Mouse (Mus musculus) stomach, embryonic 15.5 days (tissue): Measurements from ENCODE around the gene Vac14. TPM values are rescaled to one million over a fixed set of nuclear protein-coding genes. Genes with fewer than 3 reads are reported as not detected.
A peak's percentile ranks its signal among the peaks of the same experiment; 100 is the strongest.

Experiments used
- ATAC-seq: fragments of 200-750 bp; cut with Nextera tagmentation; 2 replicates; pipeline ENCODE4 v1.8.0; 2017; ENCODE audit warnings: low read depth, moderate number of reproducible peaks, moderate TSS enrichment; ENCODE audit not compliant: insufficient read depth, low FRiP score
- H3K27ac ChIP-seq: fragments of 300-500 bp; sonication (generic); 2 replicates; pipeline ENCODE4 v1.5.1; 2015; ENCODE audit warnings: mild to moderate bottlenecking, inconsistent platforms
- H3K27me3 ChIP-seq: fragments of 300-500 bp; sonication (generic); replicated peaks from 2 replicates; pipeline ENCODE4 v1.6.1; 2015; ENCODE audit warnings: inconsistent platforms
- H3K36me3 ChIP-seq: fragments of 300-500 bp; sonication (generic); 2 replicates; pipeline ENCODE4 v1.6.1; 2015; ENCODE audit warnings: inconsistent platforms
- H3K4me1 ChIP-seq: fragments of 300-500 bp; sonication (generic); 2 replicates; pipeline ENCODE4 v1.6.1; 2015; ENCODE audit warnings: inconsistent platforms
- H3K4me2 ChIP-seq: fragments of 300-500 bp; sonication (generic); 2 replicates; pipeline ENCODE4 v1.6.1; 2015; ENCODE audit warnings: mild to moderate bottlenecking, inconsistent platforms
- H3K4me3 ChIP-seq: fragments of 300-500 bp; sonication (generic); replicated peaks from 2 replicates; pipeline ENCODE4 v1.5.1; 2015; ENCODE audit warnings: inconsistent platforms
- H3K9ac ChIP-seq: fragments of 300-500 bp; sonication (generic); 2 replicates; pipeline ENCODE4 v1.6.1; 2015; ENCODE audit warnings: inconsistent platforms
- H3K9me3 ChIP-seq: fragments of 300-500 bp; sonication (generic); 2 replicates; pipeline ENCODE4 v1.6.1; 2016; ENCODE audit warnings: inconsistent platforms
- WGBS: fragments of 180-500 bp; shearing (Covaris S2); methylation state at CpG from one replicate; pipeline ENCODE4 v1.1.7; 2015; 5-methylcytosine and 5-hydroxymethylcytosine counted together
- polyA plus RNA-seq: library from polyadenylated mRNA; unstranded; fragments of >200 nt; fragmentation: Nextera tagmentation; extraction: Ambion mirVana; gene quantifications from 2 replicates; pipeline ENCODE4 v1.2.1, GENCODE M21; 2015

The Vac14 gene
- polyA plus RNA-seq, 1 experiment from 2014 or later = 16.4 TPM

GRCm38 (mm10) chr8:110740629-110741175 is 122.3 kb downstream of the Vac14 start:
- H3K4me2 ChIP-seq = no peak overlapping the region
- no peak for ATAC-seq
- H3K36me3 ChIP-seq = peaks cover 36% of the 10 kb centered on the region
- no peaks in the 10 kb centered on the region for H3K9me3 ChIP-seq
- H3K27me3 ChIP-seq = no peaks in the 10 kb centered on the region
- H3K9ac ChIP-seq = no peak overlapping the region
- no peak overlapping the region for H3K27ac ChIP-seq
- no peak overlapping the region for H3K4me3 ChIP-seq
- H3K4me1 ChIP-seq = no peaks in the 10 kb centered on the region
- WGBS = 82% methylated on average over 5 of the region's 5 CpGs

- H3K4me2 ChIP-seq = no peak overlapping the region
- no peaks in the 10 kb centered on the region for H3K27me3 ChIP-seq
- H3K9me3 ChIP-seq = no peaks in the 10 kb centered on the region
- H3K4me3 ChIP-seq = no peak overlapping the region
- H3K36me3 ChIP-seq = peaks cover 28% of the 10 kb centered on the region
- no peaks in the 10 kb centered on the region for H3K4me1 ChIP-seq
- no peak for ATAC-seq
- no peak overlapping the region for H3K27ac ChIP-seq
- WGBS = 77% methylated on average over 15 of the region's 15 CpGs
- H3K9ac ChIP-seq = no peak overlapping the region
These were observed 123.5 kb downstream of the Vac14 start for GRCm38 (mm10) chr8:110741816-110742451.

GRCm38 (mm10) chr8:110742452-110742818 is 124.0 kb downstream of the Vac14 start:
- no peak for ATAC-seq
- no peak overlapping the region for H3K9ac ChIP-seq
- H3K9me3 ChIP-seq = no peaks in the 10 kb centered on the region
- peaks cover 25% of the 10 kb centered on the region for H3K36me3 ChIP-seq
- H3K27ac ChIP-seq = no peak overlapping the region
- no peaks in the 10 kb centered on the region for H3K27me3 ChIP-seq
- H3K4me3 ChIP-seq = no peak overlapping the region
- 84% methylated on average over 5 of the region's 5 CpGs for WGBS
- no peak overlapping the region for H3K4me2 ChIP-seq
- H3K4me1 ChIP-seq = no peaks in the 10 kb centered on the region

- no peak overlapping the region for H3K27ac ChIP-seq
- no peaks in the 10 kb centered on the region for H3K27me3 ChIP-seq
- H3K4me1 ChIP-seq = no peaks in the 10 kb centered on the region
- H3K9ac ChIP-seq = no peak overlapping the region
- no peak overlapping the region for H3K4me2 ChIP-seq
- H3K36me3 ChIP-seq = peaks cover 4% of the 10 kb centered on the region; the same call in 1 of the 2 replicates
- H3K4me3 ChIP-seq = no peak overlapping the region
- H3K9me3 ChIP-seq = no peaks in the 10 kb centered on the region
- ATAC-seq = no peak
- 97% methylated on average over 10 of the region's 10 CpGs for WGBS
These were observed 126.8 kb downstream of the Vac14 start for GRCm38 (mm10) chr8:110745162-110745561.

GRCm38 (mm10) chr8:110746661-110747060 is 128.3 kb downstream of the Vac14 start:
- H3K9ac ChIP-seq = no peak overlapping the region
- H3K4me2 ChIP-seq = no peak overlapping the region
- no peak overlapping the region for H3K4me3 ChIP-seq
- no peak for ATAC-seq
- H3K9me3 ChIP-seq = no peaks in the 10 kb centered on the region
- H3K27ac ChIP-seq = no peak overlapping the region
- H3K36me3 ChIP-seq = peaks cover 2% of the 10 kb centered on the region; the same call in 1 of the 2 replicates
- no peaks in the 10 kb centered on the region for H3K4me1 ChIP-seq
- WGBS = 66% methylated on average over 9 of the region's 9 CpGs
- no peaks in the 10 kb centered on the region for H3K27me3 ChIP-seq

- Histone ChIP-seq H3K27me3 (no peaks in the 10 kb centered on the region), H3K4me1 (no peaks in the 10 kb centered on the region), H3K27ac (no peak overlapping the region), H3K4me3 (no peak overlapping the region), H3K4me2 (no peak overlapping the region), H3K9ac (no peak overlapping the region), H3K9me3 (no peaks in the 10 kb centered on the region), H3K36me3 (no peaks in the 10 kb centered on the region)
- WGBS = 52% methylated on average over 10 of the region's 10 CpGs
- ATAC-seq = 0 out of 2 replicates have a peak, but pooled peaks have one; percentile 17
These were observed 131.2 kb downstream of the Vac14 start for GRCm38 (mm10) chr8:110749500-110750170.

- 0 out of 2 replicates have a peak, but pooled peaks cover 6% of the 10 kb centered on the region for H3K4me1 ChIP-seq
- no peak for ATAC-seq
- WGBS = 37% methylated on average over 13 of the region's 13 CpGs
- H3K36me3 ChIP-seq = no peaks in the 10 kb centered on the region
- H3K9me3 ChIP-seq = no peaks in the 10 kb centered on the region
- H3K4me2 ChIP-seq = no peak overlapping the region
- H3K27me3 ChIP-seq = no peaks in the 10 kb centered on the region
- H3K4me3 ChIP-seq = no peak overlapping the region
- no peak overlapping the region for H3K27ac ChIP-seq
- no peak overlapping the region for H3K9ac ChIP-seq
These were observed 131.9 kb downstream of the Vac14 start for GRCm38 (mm10) chr8:110750269-110750668.

- no peaks in the 10 kb centered on the region for H3K9me3 ChIP-seq
- H3K4me1 ChIP-seq = 0 out of 2 replicates have a peak, but pooled peaks cover 7% of the 10 kb centered on the region
- no peak overlapping the region for H3K27ac ChIP-seq
- no peaks in the 10 kb centered on the region for H3K27me3 ChIP-seq
- no peaks in the 10 kb centered on the region for H3K36me3 ChIP-seq
- H3K4me2 ChIP-seq = no peak overlapping the region
- no peak overlapping the region for H3K9ac ChIP-seq
- no peak overlapping the region for H3K4me3 ChIP-seq
- 77% methylated on average over 5 of the region's 5 CpGs for WGBS
- ATAC-seq = no peak
These were observed 133.1 kb downstream of the Vac14 start for GRCm38 (mm10) chr8:110751490-110751889.

- no peak; the same call in 1 of the 2 replicates for ATAC-seq
- H3K4me2 ChIP-seq = no peak overlapping the region
- no peak overlapping the region for H3K9ac ChIP-seq
- H3K36me3 ChIP-seq = no peaks in the 10 kb centered on the region
- no peak overlapping the region for H3K27ac ChIP-seq
- H3K27me3 ChIP-seq = no peaks in the 10 kb centered on the region
- no peak overlapping the region for H3K4me3 ChIP-seq
- 36% methylated on average over 4 of the region's 4 CpGs for WGBS
- 0 out of 2 replicates have a peak, but pooled peaks cover 7% of the 10 kb centered on the region for H3K4me1 ChIP-seq
- no peaks in the 10 kb centered on the region for H3K9me3 ChIP-seq
These were observed 136.3 kb downstream of the Vac14 start for GRCm38 (mm10) chr8:110754713-110755112.

GRCm38 (mm10) chr8:110755511-110756170 is 137.3 kb downstream of the Vac14 start:
- Histone ChIP-seq H3K4me1 (0 out of 2 replicates have a peak, but pooled peaks cover 7% of the 10 kb centered on the region), H3K36me3 (no peaks in the 10 kb centered on the region), H3K9ac (no peak overlapping the region), H3K9me3 (no peaks in the 10 kb centered on the region), H3K27me3 (no peaks in the 10 kb centered on the region), H3K4me3 (no peak overlapping the region), H3K4me2 (no peak overlapping the region), H3K27ac (no peak overlapping the region)
- WGBS = 57% methylated on average over 15 of the region's 15 CpGs
- ATAC-seq = no peak

- ATAC-seq = no peak
- no peak overlapping the region for H3K4me2 ChIP-seq
- no peak overlapping the region for H3K9ac ChIP-seq
- no peak overlapping the region for H3K4me3 ChIP-seq
- WGBS = 83% methylated on average over 5 of the region's 5 CpGs
- H3K4me1 ChIP-seq = 0 out of 2 replicates have a peak, but pooled peaks cover 10% of the 10 kb centered on the region
- no peaks in the 10 kb centered on the region for H3K36me3 ChIP-seq
- no peak overlapping the region for H3K27ac ChIP-seq
- H3K9me3 ChIP-seq = no peaks in the 10 kb centered on the region
- no peaks in the 10 kb centered on the region for H3K27me3 ChIP-seq
These were observed 137.8 kb downstream of the Vac14 start for GRCm38 (mm10) chr8:110756196-110756595.
